Mouse (Mus musculus): Measurements from ENCODE around the gene Cbx3.

The Cbx3 gene

DNA sequence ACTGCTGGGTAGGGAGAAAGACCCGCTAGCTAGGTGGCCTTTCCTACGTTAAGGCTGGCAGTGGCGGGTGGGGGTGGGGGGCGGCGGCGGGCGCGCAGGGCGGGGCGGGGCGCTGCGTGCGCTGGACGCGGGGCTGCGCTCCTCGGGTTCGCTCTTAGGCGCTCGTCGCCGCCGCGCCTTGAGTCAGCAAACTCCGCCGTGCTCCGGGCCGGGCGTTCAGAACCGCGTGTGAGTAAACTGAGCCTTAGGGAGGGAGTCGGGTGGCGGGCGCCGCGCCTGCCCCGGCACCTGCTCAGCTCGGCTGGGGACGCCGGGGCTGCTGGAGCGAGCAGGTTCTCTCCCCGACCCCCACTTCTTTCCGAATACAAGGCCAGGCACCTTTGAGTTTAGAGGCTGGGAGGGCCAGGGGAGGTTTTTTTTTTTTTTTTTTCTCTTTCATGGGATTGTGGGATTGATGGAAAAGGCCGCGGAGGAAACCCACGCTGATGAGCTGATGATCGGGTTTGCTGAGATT lies 53.7 kb downstream of the Cbx3 start, which contains the start of gene Snx10:
TSS of gene Snx10 (plus strand) at position 95 of the 514 bp plus-strand sequence.
- DNase-seq (ENCODE audit: extremely low read depth, low read depth): no peak

DNA sequence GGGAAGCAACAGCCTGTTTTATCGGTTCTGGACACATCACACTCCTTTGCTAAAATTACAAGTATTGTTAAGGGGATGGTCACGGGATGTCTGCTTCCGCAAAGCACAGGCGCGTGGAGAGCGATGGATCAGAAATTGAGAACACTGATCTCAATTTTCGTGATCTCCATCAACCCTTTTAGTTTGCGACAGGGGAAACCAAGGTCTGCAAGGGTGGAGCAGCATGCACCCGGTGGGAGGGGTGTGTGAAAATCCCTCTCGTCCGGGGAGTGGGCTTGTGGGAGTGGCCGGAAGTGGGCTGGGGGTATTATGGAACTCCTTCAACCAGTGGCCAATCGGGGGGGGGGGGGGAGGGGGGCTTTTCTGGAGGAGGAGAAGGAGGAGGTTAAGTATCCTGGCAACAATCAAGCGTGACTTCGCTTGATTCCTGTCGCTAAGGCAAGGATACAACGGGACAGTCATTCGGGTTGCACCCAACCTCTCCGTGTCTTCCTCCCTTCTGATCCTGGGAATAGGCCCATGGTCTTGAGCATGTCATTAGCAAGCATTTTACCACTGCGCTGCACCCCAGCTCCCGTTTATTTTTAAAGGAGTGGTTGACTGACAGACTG lies 54.3 kb downstream of the Cbx3 start:
- peak; percentile 46 for DNase-seq (ENCODE audit: extremely low read depth, low read depth)

DNA sequence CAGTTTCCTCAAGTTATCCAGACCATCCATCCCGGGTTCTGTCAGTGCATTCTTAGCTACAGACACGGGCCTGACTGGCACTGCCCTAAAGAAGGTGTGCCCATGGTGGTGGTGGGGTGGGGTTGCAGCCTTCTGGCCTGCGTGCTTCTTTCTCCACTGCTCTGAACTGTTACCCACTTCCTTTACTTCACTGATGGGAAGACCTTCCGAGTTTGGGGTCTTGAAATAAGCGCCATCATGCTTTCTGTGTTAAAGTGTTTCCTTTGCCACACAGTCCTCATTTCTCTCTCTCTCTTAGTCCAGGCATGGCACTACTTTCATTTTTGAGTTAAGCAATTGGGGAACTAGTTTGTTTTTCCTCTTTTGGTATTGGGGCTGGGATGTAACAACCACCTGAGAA lies 54.8 kb downstream of the Cbx3 start:
- DNase-seq (ENCODE audit: extremely low read depth, low read depth): no peak

DNA sequence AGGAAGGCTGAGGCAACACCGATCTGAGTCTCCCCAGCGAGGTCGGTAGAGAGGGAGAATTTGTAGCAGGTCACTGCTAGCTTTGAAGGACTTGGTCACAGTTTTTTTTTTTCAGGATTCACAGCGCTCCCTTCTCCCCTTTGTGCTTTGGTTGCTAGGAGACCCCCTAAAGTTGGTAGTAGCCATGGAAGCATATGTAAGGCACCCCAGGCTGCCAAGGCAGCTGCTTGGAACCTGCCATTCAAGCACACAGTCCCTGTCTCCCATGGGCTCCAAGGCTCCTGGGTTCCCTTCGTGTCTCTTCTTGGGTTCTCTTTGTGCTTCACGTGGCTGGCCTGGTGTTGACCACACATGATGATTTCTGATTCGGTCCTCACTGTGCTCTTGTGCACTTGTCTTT lies 59.3 kb downstream of the Cbx3 start:
- DNase-seq (ENCODE audit: extremely low read depth, low read depth): no peak
